Mouse (Mus musculus) neural tube, embryonic 11.5 days (tissue): Measurements from ENCODE around the gene Cenpj. TPM values are rescaled to one million over a fixed set of nuclear protein-coding genes. Genes with fewer than 3 reads are reported as not detected.

Experiments
- ATAC-seq: fragments of 200-750 bp; cut with Nextera tagmentation; 2 replicates; pipeline ENCODE4 v1.8.0; 2017; ENCODE audit warnings: moderate number of reproducible peaks, mild to moderate bottlenecking, moderate TSS enrichment, moderate library complexity; ENCODE audit not compliant: insufficient read depth, low FRiP score, low TSS enrichment
- DNase-seq: peaks from one replicate; pipeline ENCODE4 v3.0.0-alpha.2; 2015; ENCODE audit warnings: low spot score
- H3K27ac ChIP-seq: fragments of 300-500 bp; sonication (generic); 2 replicates; pipeline ENCODE4 v1.5.1; 2014; ENCODE audit warnings: low read depth, mild to moderate bottlenecking, low read length
- H3K27me3 ChIP-seq: fragments of 300-500 bp; sonication (generic); 2 replicates; pipeline ENCODE4 v1.6.1; 2014; ENCODE audit warnings: mild to moderate bottlenecking, low read length, mixed read lengths; ENCODE audit not compliant: control insufficient read depth, insufficient read depth
- H3K36me3 ChIP-seq: fragments of 300-500 bp; sonication (generic); 2 replicates; pipeline ENCODE4 v1.6.1; 2014; ENCODE audit warnings: mild to moderate bottlenecking, low read length, moderate library complexity, mixed read lengths; ENCODE audit not compliant: control insufficient read depth, insufficient read depth
- H3K4me1 ChIP-seq: fragments of 300-500 bp; sonication (generic); 2 replicates; pipeline ENCODE4 v1.6.1; 2014; ENCODE audit warnings: low read length, mixed read lengths; ENCODE audit not compliant: control insufficient read depth, insufficient read depth
- H3K4me2 ChIP-seq: fragments of 300-500 bp; sonication (generic); 2 replicates; pipeline ENCODE4 v1.6.1; 2014; ENCODE audit warnings: low read depth, mild to moderate bottlenecking, moderate library complexity
- H3K4me3 ChIP-seq: fragments of 300-500 bp; sonication (generic); 2 replicates; pipeline ENCODE4 v1.5.1; 2014; ENCODE audit warnings: low read depth, low read length
- H3K9ac ChIP-seq: fragments of 300-500 bp; sonication (generic); 2 replicates; pipeline ENCODE4 v1.6.1; 2014; ENCODE audit warnings: mild to moderate bottlenecking, low read length
- H3K9me3 ChIP-seq: fragments of 300-500 bp; sonication (generic); 2 replicates; pipeline ENCODE4 v1.6.1; 2016; ENCODE audit warnings: low read length; ENCODE audit not compliant: control insufficient read depth
- WGBS: fragments of 180-500 bp; shearing (Covaris S2); extraction: QIAGEN DNeasy Blood & Tissue Kit; methylation state at CpG from one replicate; pipeline ENCODE4 v1.1.7; 2014; 5-methylcytosine and 5-hydroxymethylcytosine counted together
- polyA plus RNA-seq: library from polyadenylated mRNA; unstranded; fragments of >200 nt; fragmentation: Nextera tagmentation; extraction: Ambion mirVana; gene quantifications from 2 replicates; pipeline ENCODE4 v1.2.1, GENCODE M21; 2014

Cenpj gene
- 22.7 and 24.0 TPM in 2 replicates for polyA plus RNA-seq

DNA sequence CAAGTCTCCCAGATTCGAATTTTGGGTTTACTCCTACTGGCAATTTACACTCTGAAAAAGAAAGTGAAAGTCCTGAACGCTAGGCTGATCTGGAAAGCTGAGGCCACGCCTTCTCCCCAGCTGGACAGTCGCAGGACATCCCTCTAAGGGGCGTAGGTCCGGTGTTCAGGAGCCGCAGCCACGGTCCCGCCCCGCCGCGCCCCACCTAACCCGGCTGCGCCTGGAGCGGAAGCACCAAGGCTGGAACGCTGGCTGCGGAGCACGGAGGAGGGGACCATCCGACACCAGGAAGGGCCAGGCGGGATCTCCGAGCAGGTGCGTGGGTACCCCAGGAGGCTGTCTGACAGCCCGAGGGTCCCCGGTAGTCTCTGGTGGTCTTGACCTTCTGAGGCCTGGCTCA lies at the start of gene Cenpj, which contains the start of gene Parp4:
Gene Cenpj (minus strand): TSS at position 10 of the 400 bp plus-strand sequence.
Gene Parp4 (plus strand): TSS at position 204 of the 400 bp plus-strand sequence.
- H3K36me3 ChIP-seq: no peaks in the 10 kb centered on the region
- no peaks in the 10 kb centered on the region for H3K9me3 ChIP-seq
- H3K4me2 ChIP-seq: peak within 1 kb of the TSS; percentile 55
- no peaks in the 10 kb centered on the region for H3K4me1 ChIP-seq
- no peaks in the 10 kb centered on the region for H3K27me3 ChIP-seq
- WGBS: under 1% methylated on average over 24 of the region's 24 CpGs
- H3K27ac ChIP-seq: no peak within 1 kb of the TSS
- peak within 1 kb of the TSS; percentile 41 for H3K9ac ChIP-seq
- H3K4me3 ChIP-seq: peak within 1 kb of the TSS; percentile 38
- DNase-seq: peak; percentile 63
- no peak for ATAC-seq

GRCm38 (mm10) chr14:56620425-56620824 lies 45.2 kb upstream of the Cenpj start:
- H3K9me3 ChIP-seq: no peaks in the 10 kb centered on the region
- 88% methylated on average over 8 of the region's 8 CpGs for WGBS
- no peaks in the 10 kb centered on the region for H3K4me1 ChIP-seq
- H3K27me3 ChIP-seq: no peaks in the 10 kb centered on the region
- H3K27ac ChIP-seq: no peak overlapping the region
- DNase-seq: no peak
- ATAC-seq: no peak
- H3K9ac ChIP-seq: no peak overlapping the region
- no peak overlapping the region for H3K4me2 ChIP-seq
- H3K36me3 ChIP-seq: no peaks in the 10 kb centered on the region
- no peak overlapping the region for H3K4me3 ChIP-seq

GRCm38 (mm10) chr14:56617470-56617869 lies 42.2 kb upstream of the Cenpj start:
- H3K9me3 ChIP-seq: no peaks in the 10 kb centered on the region
- H3K27me3 ChIP-seq: no peaks in the 10 kb centered on the region
- H3K4me3 ChIP-seq: no peak overlapping the region
- DNase-seq (no peak), ATAC-seq (no peak)
- H3K36me3 ChIP-seq: no peaks in the 10 kb centered on the region
- no peaks in the 10 kb centered on the region for H3K4me1 ChIP-seq
- no peak overlapping the region for H3K9ac ChIP-seq
- H3K27ac ChIP-seq: no peak overlapping the region
- no peak overlapping the region for H3K4me2 ChIP-seq
- 84% methylated on average over 1 of the region's 1 CpGs for WGBS

DNA sequence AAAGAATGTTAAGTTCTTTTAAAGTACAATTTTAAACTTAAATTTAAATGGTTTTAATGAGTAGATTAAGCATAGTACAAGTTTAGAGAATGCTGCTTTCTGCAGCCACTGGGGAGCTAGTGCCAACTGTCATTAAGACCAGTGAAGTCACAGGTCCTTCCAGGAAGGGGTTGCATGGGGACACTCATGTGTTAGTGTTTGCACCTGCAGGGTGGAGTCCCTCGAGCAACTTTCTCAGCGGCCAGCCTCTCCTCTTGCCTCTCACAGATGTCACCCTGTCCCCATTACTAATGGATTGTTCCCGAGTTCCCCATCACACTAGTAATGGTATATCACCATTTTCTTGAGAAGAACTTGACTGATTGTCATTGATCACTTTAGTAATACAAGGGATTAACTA lies 38.0 kb upstream of the Cenpj start:
- DNase-seq (no peak), ATAC-seq (no peak)
- Histone ChIP-seq H3K27ac (no peak overlapping the region), H3K36me3 (no peaks in the 10 kb centered on the region), H3K27me3 (no peaks in the 10 kb centered on the region), H3K9ac (no peak overlapping the region), H3K4me3 (no peak overlapping the region), H3K9me3 (no peaks in the 10 kb centered on the region), H3K4me2 (no peak overlapping the region), H3K4me1 (no peaks in the 10 kb centered on the region)
- 78% methylated on average over 3 of the region's 3 CpGs for WGBS

GRCm38 (mm10) chr14:56605136-56605535 lies 29.9 kb upstream of the Cenpj start:
- H3K4me3 ChIP-seq: no peak overlapping the region
- 82% methylated on average over 4 of the region's 4 CpGs for WGBS
- no peak overlapping the region for H3K4me2 ChIP-seq
- DNase-seq: no peak
- H3K27me3 ChIP-seq: no peaks in the 10 kb centered on the region
- H3K36me3 ChIP-seq: no peaks in the 10 kb centered on the region
- H3K9ac ChIP-seq: no peak overlapping the region
- H3K4me1 ChIP-seq: no peaks in the 10 kb centered on the region
- H3K9me3 ChIP-seq: no peaks in the 10 kb centered on the region
- ATAC-seq: no peak
- H3K27ac ChIP-seq: no peak overlapping the region

DNA sequence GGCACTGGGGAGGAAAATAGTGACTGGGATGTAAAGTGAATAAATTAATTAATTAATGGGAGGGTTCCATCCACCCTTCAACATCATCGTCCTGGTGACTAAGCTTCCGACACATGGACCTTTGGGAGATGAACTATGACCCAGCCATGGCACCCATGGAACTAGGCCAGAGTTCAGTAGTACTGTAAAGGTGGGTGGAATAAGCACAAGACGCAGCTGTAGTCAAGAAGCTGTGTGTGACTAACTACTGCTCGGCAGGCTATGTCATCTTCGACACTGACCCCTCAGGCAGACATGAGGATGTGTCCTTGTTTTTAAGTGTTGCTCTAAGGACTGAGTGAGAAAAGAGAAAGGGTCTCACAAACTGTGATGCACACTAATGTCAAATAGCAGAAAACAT lies 29.2 kb upstream of the Cenpj start:
- no peaks in the 10 kb centered on the region for H3K9me3 ChIP-seq
- 90% methylated on average over 5 of the region's 5 CpGs for WGBS

GRCm38 (mm10) chr14:56602069-56602468 lies 26.8 kb upstream of the Cenpj start:
- Histone ChIP-seq H3K9me3 (no peaks in the 10 kb centered on the region), H3K27me3 (no peaks in the 10 kb centered on the region), H3K27ac (no peak overlapping the region), H3K4me2 (no peak overlapping the region), H3K9ac (no peak overlapping the region), H3K4me3 (no peak overlapping the region), H3K36me3 (no peaks in the 10 kb centered on the region), H3K4me1 (no peaks in the 10 kb centered on the region)
- no peak for ATAC-seq
- DNase-seq: no peak
- 88% methylated on average over 9 of the region's 9 CpGs for WGBS

More for the DNA sequence above, 29.2 kb upstream of the Cenpj start:
- Histone ChIP-seq H3K27ac (no peak overlapping the region), H3K4me1 (no peaks in the 10 kb centered on the region), H3K9ac (no peak overlapping the region), H3K36me3 (no peaks in the 10 kb centered on the region), H3K4me2 (no peak overlapping the region), H3K4me3 (no peak overlapping the region), H3K27me3 (no peaks in the 10 kb centered on the region)
- no peak for DNase-seq
- no peak for ATAC-seq

- no peak overlapping the region for H3K27ac ChIP-seq
Measured at GRCm38 (mm10) chr14:56598759-56599158, 23.5 kb upstream of the Cenpj start.

GRCm38 (mm10) chr14:56594811-56595210 lies 19.6 kb upstream of the Cenpj start:
- ATAC-seq (no peak), DNase-seq (no peak)
- Histone ChIP-seq H3K4me3 (no peak overlapping the region), H3K9ac (no peak overlapping the region), H3K9me3 (no peaks in the 10 kb centered on the region), H3K27me3 (no peaks in the 10 kb centered on the region), H3K27ac (no peak overlapping the region), H3K4me2 (no peak overlapping the region), H3K36me3 (no peaks in the 10 kb centered on the region), H3K4me1 (no peaks in the 10 kb centered on the region)
- 90% methylated on average over 1 of the region's 1 CpGs for WGBS

More at GRCm38 (mm10) chr14:56598759-56599158, 23.5 kb upstream of the Cenpj start:
- no peak overlapping the region for H3K9ac ChIP-seq
- H3K36me3 ChIP-seq: no peaks in the 10 kb centered on the region
- WGBS: 46% methylated on average over 6 of the region's 6 CpGs
- no peaks in the 10 kb centered on the region for H3K9me3 ChIP-seq
- DNase-seq (peak; percentile 70), ATAC-seq (no peak)
- H3K4me2 ChIP-seq: no peak overlapping the region
- no peak overlapping the region for H3K4me3 ChIP-seq
- no peaks in the 10 kb centered on the region for H3K27me3 ChIP-seq
- no peaks in the 10 kb centered on the region for H3K4me1 ChIP-seq
